In the genomic region with DNA sequence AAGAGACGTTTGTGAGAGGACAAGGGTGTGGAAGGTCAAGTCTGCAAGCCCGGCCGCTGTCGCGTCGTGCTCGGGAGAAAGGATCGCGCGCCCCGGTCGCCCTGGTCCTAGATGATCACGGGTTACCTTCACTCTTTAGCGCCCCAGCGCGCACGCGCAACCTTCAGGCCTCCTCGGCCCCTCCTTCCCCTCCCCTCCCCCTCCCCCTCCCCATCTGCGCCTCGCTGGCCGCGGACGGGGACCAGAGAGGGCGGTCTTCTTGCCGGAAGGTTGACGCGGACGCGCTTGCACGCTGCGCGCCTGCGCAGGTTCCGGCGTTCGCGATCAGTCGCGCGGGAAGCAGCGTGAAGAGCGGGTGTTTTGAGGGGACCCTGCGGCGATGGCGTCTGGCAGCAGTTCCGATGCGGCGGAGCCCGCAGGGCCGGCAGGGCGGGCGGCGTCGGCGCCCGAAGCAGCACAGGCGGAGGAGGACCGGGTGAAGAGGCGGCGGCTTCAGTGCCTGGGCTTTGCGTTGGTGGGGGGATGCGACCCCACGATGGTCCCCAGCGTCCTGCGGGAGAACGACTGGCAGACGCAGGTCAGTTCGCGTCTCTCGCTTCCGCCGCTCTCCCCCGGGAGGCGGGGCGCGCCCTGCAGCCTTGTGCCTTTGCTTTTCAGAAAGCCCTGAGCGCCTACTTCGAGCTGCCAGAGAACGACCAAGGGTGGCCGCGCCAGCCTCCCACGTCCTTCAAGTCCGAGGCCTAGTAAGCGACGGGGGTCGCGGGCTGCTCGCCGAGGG, we compare ENCODE assay signal across 8 mouse cellular contexts. TPM values are rescaled to one million over a fixed set of nuclear protein-coding genes. Genes with fewer than 3 reads are reported as not detected.
DNase-seq lines count a peak whose midpoint lies in the region; ATAC-seq lines count a peak whose summit lies in the region.

A gene (minus strand): TSS at position 188 of the 778 bp plus-strand sequence.
A gene (plus strand): TSS at position 327 of the 778 bp plus-strand sequence.

- H3K4me1 ChIP-seq in hindbrain, embryonic 13.5 days (replicated peaks): peaks cover 34% of the 10 kb centered on the region

- WGBS in hindbrain, embryonic 13.5 days: under 1% methylated on average over 88 of the region's 90 CpGs

- H3K27ac ChIP-seq in hindbrain, embryonic 13.5 days: peak within 1 kb of the TSS; percentile 95

- H3K36me3 ChIP-seq in hindbrain, embryonic 13.5 days: no peaks in the 10 kb centered on the region

- DNase-seq in NIH3T3 (ENCODE audit: low read depth): peak; percentile 97
- peak; percentile 97 to 98 for DNase-seq in cerebellum, postnatal 10 days
- DNase-seq in frontal cortex, postnatal 14 days (ENCODE audit: low spot score in 2 of 2): peak; percentile 88
- DNase-seq in layer of hippocampus, postnatal 25 days (ENCODE audit: extremely low spot score in 1 of 2, low spot score in 1 of 2): peak; percentile 81 to 84
- peak; percentile 94 for DNase-seq in lung, postnatal 25 days (ENCODE audit: low spot score)
- DNase-seq in retina, embryonic 14.5 days (ENCODE audit: low spot score): peak; percentile 98
- peak; percentile 97 for DNase-seq in thymus, postnatal 4 days

- peak within 1 kb of the TSS; percentile 73 for H3K4me2 ChIP-seq in hindbrain, embryonic 13.5 days

- H3K9ac ChIP-seq in hindbrain, embryonic 13.5 days: peak within 1 kb of the TSS; percentile 94

- no peaks in the 10 kb centered on the region for H3K27me3 ChIP-seq in hindbrain, embryonic 13.5 days

- peak; percentile 98 for ATAC-seq in hindbrain, embryonic 13.5 days (ENCODE audit: low FRiP score)

- H3K9me3 ChIP-seq in hindbrain, embryonic 13.5 days: no peaks in the 10 kb centered on the region

- H3K4me3 ChIP-seq in hindbrain, embryonic 13.5 days: peak within 1 kb of the TSS; percentile 94

RNA-seq across cellular contexts. Expression of the first gene that starts in this region (rescaled TPM):
- 47.1 and 48.5 TPM in 2 replicates for polyA plus RNA-seq in hindbrain, embryonic 13.5 days (2015; fragmentation: Nextera tagmentation; extraction: Ambion mirVana)
- total RNA-seq in layer of hippocampus, postnatal 25 days (2021): 100 to 1,000 TPM; 107 to 109 TPM

RNA-seq across cellular contexts. Expression of the second gene that starts in this region (rescaled TPM):
- polyA plus RNA-seq in hindbrain, embryonic 13.5 days (2015; fragmentation: Nextera tagmentation; extraction: Ambion mirVana): 40.6 and 41.2 TPM in 2 replicates
- 10 to 100 TPM; 20.3 to 24.6 TPM for total RNA-seq in layer of hippocampus, postnatal 25 days (2021)

Comparison
In these comparisons a context has a peak if more than half of its experiments do, and no peak if none do; other contexts are left out.
1. Peak in every context shown above with its lines: DNase-seq, ATAC-seq, H3K4me3 ChIP-seq and H3K27ac ChIP-seq.